Mouse (Mus musculus): ENCODE data around the gene Aplf. TPM values are rescaled to one million over a fixed set of nuclear protein-coding genes. Genes with fewer than 3 reads are reported as not detected.
"Not testable (repeated sequence)": the region's sequence is repeated elsewhere in the genome, so short reads cannot be mapped to it uniquely, and the experiment has no call there.

Aplf gene
- total and polyA plus RNA-seq, 2 experiments from 2014 or later, result 8.1 to 8.8 TPM

DNA sequence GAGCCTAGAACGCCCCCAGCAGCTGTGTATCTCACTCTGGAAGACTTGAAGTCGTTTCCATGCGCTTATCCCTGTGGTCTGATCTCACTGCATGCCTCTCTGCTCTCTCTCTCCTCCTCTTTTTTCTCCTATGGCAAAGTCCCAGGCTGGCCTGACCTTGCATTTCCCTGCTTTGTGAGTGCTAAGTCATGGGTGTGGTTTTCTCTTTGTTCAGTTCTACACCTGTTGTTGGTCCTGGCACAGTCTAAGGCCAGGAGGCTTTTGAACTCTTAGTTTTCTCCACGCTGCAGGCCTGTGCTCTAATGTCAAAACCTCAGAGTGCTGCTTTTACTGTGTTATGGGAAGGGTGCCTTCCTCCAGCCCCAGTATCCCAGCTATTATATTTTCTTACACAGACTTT, 39.8 kb downstream of the Aplf start:
- Histone ChIP-seq H3K4me2 (ENCODE audit: low read depth) (no peak overlapping the region), H3K9ac (no peak overlapping the region), H3K4me3 (ENCODE audit: low read depth, low read length) (no peak overlapping the region), H3K27ac (ENCODE audit: low read depth, low read length) (no peak overlapping the region), H3K9me3 (ENCODE audit: low read length) (no peaks in the 10 kb centered on the region), H3K4me1 (ENCODE audit: insufficient read depth) (no peaks in the 10 kb centered on the region), H3K36me3 (ENCODE audit: insufficient read depth) (no peaks in the 10 kb centered on the region), H3K27me3 (ENCODE audit: insufficient read depth, low read length) (no peaks in the 10 kb centered on the region)
- 73% methylated on average over 4 of the region's 4 CpGs for WGBS
- DNase-seq, result no peak
- no peak for ATAC-seq
- TF ChIP-seq CTCF (IDR thresholded peaks at IDR 0.05; ENCODE audit: low read depth), result no peak

DNA sequence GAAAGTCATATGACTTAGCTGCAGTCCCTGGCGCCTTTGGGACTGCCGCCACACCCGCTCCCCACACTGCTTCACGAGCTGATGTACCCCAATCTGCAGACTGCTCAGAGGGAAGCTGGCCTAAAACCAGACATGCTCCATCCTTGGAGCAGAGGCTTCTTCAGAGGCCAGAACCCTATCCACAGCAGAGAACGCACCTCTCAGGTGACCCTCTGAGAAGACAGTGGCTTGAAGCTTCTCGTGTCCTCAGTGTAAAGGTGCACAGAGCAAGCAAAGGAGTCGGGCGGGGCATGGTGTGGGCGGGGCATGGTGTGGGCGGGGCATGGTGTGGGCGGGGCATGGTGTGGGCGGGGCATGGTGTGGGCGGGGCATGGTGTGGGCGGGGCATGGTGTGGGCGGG, 43.1 kb downstream of the Aplf start:
- H3K4me3 ChIP-seq (ENCODE audit: low read depth, low read length); ATAC-seq; H3K27ac ChIP-seq (ENCODE audit: low read depth, low read length); H3K36me3 ChIP-seq (ENCODE audit: insufficient read depth); H3K27me3 ChIP-seq (ENCODE audit: insufficient read depth, low read length); H3K9me3 ChIP-seq (ENCODE audit: low read length); H3K9ac ChIP-seq; H3K4me2 ChIP-seq (ENCODE audit: low read depth); DNase-seq; H3K4me1 ChIP-seq (ENCODE audit: insufficient read depth): not testable (repeated sequence)
- 81% methylated on average over 14 of the region's 15 CpGs for WGBS

DNA sequence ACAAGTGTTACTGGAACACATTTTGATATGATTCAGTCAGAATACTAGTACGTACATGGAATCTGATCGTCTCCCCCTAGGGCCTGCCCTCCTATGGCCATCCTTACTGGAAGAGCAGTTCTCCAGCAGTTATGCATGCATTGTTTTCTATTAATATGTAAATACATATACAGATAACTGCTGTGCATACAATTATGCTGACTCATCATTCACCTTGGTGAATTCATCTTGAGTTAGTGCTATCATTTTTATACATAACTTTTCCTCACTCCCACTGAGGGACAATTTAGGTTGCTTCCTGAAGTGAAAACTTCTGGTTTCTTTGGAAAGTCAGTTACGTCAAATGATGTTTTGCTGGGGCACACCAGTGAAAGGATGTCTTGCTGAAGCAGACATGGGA, 48.8 kb downstream of the Aplf start:
- TF ChIP-seq CTCF (IDR thresholded peaks at IDR 0.05; ENCODE audit: low read depth), result no peak
- H3K9me3 ChIP-seq (ENCODE audit: low read length), result no peaks in the 10 kb centered on the region
- no peak overlapping the region for H3K9ac ChIP-seq
- no peak overlapping the region for H3K27ac ChIP-seq (ENCODE audit: low read depth, low read length)
- no peak overlapping the region for H3K4me3 ChIP-seq (ENCODE audit: low read depth, low read length)
- no peaks in the 10 kb centered on the region for H3K36me3 ChIP-seq (ENCODE audit: insufficient read depth)
- H3K4me2 ChIP-seq (ENCODE audit: low read depth), result no peak overlapping the region
- no peak for ATAC-seq
- H3K27me3 ChIP-seq (ENCODE audit: insufficient read depth, low read length), result no peaks in the 10 kb centered on the region
- no peak for DNase-seq
- WGBS, result 95% methylated on average over 3 of the region's 3 CpGs
- no peaks in the 10 kb centered on the region for H3K4me1 ChIP-seq (ENCODE audit: insufficient read depth)

DNA sequence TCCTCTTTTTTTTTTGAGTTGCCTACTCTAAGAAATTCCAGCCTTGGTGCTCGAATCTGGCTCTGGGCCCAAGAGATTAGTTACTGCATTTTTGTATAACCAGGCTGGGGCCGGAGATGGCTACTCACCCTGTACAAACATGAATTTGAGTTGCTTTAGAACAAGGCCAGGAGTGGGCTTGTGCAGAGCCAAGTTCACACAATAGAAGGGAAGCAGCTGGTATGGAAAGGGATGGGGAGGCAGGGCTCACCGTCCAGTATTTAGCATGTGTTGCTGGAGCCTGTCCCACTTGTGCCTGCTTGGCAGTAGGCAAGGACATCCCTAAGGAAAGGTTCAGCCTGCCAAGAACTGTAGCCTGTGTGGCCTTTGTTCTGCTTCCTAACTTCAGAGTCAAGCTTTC, 50.7 kb downstream of the Aplf start:
- Histone ChIP-seq H3K27me3 (ENCODE audit: insufficient read depth, low read length) (no peaks in the 10 kb centered on the region), H3K9me3 (ENCODE audit: low read length) (no peaks in the 10 kb centered on the region), H3K9ac (no peak overlapping the region), H3K27ac (ENCODE audit: low read depth, low read length) (no peak overlapping the region), H3K4me3 (ENCODE audit: low read depth, low read length) (no peak overlapping the region), H3K4me2 (ENCODE audit: low read depth) (no peak overlapping the region), H3K4me1 (ENCODE audit: insufficient read depth) (no peaks in the 10 kb centered on the region), H3K36me3 (ENCODE audit: insufficient read depth) (no peaks in the 10 kb centered on the region)
- WGBS, result 24% methylated on average over 3 of the region's 3 CpGs
- ATAC-seq (peak; percentile 71), DNase-seq (peak; percentile 42)
- TF ChIP-seq CTCF (IDR thresholded peaks at IDR 0.05; ENCODE audit: low read depth), result no peak

DNA sequence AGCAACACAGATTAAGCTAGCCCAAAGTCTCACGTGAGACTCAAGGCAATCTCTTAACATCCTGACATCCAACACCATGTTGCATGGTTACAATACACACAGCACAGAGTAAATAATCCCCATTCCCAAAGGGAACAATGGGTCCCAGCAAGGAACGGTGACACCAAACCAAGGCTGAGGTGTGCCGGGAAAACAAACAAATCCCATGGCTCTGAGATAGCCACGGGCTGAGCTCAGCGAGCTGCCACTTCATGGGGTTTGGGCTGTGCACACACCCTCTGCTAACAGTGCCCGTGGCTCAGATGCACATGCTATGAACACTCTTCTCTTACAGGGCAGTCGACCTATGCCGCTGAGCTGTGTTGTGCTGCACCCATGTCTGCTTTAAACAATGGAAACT, 54.0 kb downstream of the Aplf start:
- Histone ChIP-seq H3K9ac (no peak overlapping the region), H3K4me1 (ENCODE audit: insufficient read depth) (no peaks in the 10 kb centered on the region), H3K36me3 (ENCODE audit: insufficient read depth) (no peaks in the 10 kb centered on the region), H3K4me3 (ENCODE audit: low read depth, low read length) (no peak overlapping the region), H3K27ac (ENCODE audit: low read depth, low read length) (no peak overlapping the region), H3K4me2 (ENCODE audit: low read depth) (no peak overlapping the region), H3K9me3 (ENCODE audit: low read length) (no peaks in the 10 kb centered on the region), H3K27me3 (ENCODE audit: insufficient read depth, low read length) (no peaks in the 10 kb centered on the region)
- 72% methylated on average over 8 of the region's 8 CpGs for WGBS
- no peak for TF ChIP-seq CTCF (IDR thresholded peaks at IDR 0.05; ENCODE audit: low read depth)
- DNase-seq (no peak), ATAC-seq (no peak)

DNA sequence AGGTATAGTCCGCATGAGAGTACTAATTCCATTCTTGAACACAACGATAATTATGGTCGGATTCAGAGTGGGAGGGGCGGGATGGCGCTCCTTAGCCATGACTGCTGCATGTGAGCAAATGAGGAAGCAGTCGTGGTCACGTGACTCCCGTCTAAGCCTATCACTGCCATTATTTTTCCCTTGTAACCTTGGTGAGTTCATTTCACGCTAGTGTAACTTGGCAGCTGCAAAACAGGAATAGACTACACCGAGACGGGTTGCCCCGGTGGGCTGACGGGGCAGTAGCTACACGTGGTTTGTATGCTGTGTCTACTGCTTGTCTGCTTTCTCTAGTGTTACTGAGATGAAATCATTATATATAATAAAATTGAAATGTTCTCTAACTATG, 56.3 kb downstream of the Aplf start:
- Histone ChIP-seq H3K9ac (no peak overlapping the region), H3K4me3 (ENCODE audit: low read depth, low read length) (no peak overlapping the region), H3K4me1 (ENCODE audit: insufficient read depth) (no peaks in the 10 kb centered on the region), H3K4me2 (ENCODE audit: low read depth) (peak overlapping the region; percentile 2; the same call in 1 of the 2 replicates), H3K9me3 (ENCODE audit: low read length) (no peaks in the 10 kb centered on the region), H3K27me3 (ENCODE audit: insufficient read depth, low read length) (no peaks in the 10 kb centered on the region), H3K27ac (ENCODE audit: low read depth, low read length) (no peak overlapping the region), H3K36me3 (ENCODE audit: insufficient read depth) (no peaks in the 10 kb centered on the region)
- WGBS, result 60% methylated on average over 14 of the region's 14 CpGs
- DNase-seq (peak; percentile 67), ATAC-seq (peak; percentile 92)
- TF ChIP-seq CTCF (IDR thresholded peaks at IDR 0.05; ENCODE audit: low read depth), result no peak

DNA sequence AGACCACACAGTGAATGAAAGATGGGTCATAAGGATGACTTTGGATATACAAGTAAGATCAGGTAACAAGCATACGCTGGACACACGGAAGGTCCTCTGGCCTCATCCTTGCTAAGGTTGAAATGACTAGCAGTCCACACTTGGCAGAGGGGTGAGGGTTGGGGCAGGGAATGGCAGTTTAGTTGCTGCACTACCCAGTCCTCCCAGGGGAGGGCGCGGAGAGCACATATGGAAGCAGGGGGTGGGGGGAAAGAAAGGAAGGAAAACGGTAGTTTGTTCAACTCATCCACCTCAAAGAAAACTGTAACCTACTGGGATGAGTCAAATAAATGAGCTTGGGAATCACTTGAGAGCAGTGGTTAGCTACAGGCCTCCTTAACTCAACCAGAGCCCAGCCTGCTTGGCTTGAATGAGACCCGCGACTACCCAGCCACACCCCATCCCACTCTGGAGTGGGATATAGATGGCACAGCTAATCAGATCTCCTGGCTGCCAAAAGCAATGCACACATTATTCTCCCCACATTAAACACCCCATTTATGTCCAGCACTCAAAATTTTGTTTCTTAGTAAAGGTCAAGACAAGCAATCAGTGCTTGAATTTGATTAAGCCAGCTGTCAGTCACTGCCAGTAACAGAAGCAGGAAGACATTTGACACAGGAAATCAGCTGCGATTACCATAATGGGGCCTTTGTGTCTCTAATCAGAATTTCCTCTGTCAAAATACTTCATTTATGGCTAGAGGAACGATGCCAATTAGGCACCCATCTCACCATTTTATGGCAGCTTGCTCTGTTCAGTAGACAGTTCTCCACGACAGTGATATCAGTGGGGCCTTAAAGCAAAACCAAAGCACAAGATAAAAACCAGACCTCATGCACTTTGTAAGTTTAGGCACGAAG, 56.9 kb downstream of the Aplf start:
- peak overlapping the region; percentile 2 for H3K4me2 ChIP-seq (ENCODE audit: low read depth)
- H3K4me1 ChIP-seq (ENCODE audit: insufficient read depth), result no peaks in the 10 kb centered on the region
- H3K36me3 ChIP-seq (ENCODE audit: insufficient read depth), result no peaks in the 10 kb centered on the region
- no peak overlapping the region for H3K9ac ChIP-seq
- peak; percentile 63 for DNase-seq
- peak; percentile 55; the same call in 1 of the 2 replicates for ATAC-seq
- no peak overlapping the region for H3K4me3 ChIP-seq (ENCODE audit: low read depth, low read length)
- no peaks in the 10 kb centered on the region for H3K9me3 ChIP-seq (ENCODE audit: low read length)
- no peak overlapping the region for H3K27ac ChIP-seq (ENCODE audit: low read depth, low read length)
- 38% methylated on average over 11 of the region's 11 CpGs for WGBS
- no peaks in the 10 kb centered on the region for H3K27me3 ChIP-seq (ENCODE audit: insufficient read depth, low read length)
- peak; percentile 66 for TF ChIP-seq CTCF (IDR thresholded peaks at IDR 0.05; ENCODE audit: low read depth)
